Mouse (Mus musculus): ENCODE results near the gene Trem2. TPM values are rescaled to one million over a fixed set of nuclear protein-coding genes. Genes with fewer than 3 reads are reported as not detected.

Gene Trem2
- total RNA-seq, 2 experiments from 2014 or later = 10.5 to 13.0 TPM

DNA sequence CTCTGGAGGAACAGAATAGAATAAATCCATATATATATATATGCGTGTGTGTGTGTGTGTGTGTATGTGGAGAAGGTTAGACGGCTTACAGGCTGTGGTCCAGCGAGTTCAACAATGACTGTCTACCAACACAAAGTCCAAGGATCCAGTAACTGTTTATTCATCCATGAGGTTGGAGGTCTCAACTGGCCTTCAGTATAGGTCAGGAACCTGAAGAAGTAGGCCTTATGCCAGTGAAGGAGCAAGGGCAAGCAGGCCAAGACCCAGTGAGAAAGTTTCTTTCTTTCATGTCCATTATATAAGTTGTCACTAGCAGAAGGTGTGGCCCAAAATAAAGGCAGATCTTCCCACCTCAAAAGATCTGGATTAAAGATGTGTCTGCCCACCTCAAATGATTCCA lies 56.5 kb downstream of the Trem2 start:
- no peak for DNase-seq (ENCODE audit: extremely low spot score in 1 of 2, low spot score in 1 of 2)

Other genes with a start within 250 kb of the Trem2 start
- not detected for gene 9830107B12Rik, start 200.1 kb upstream of the Trem2 start, total RNA-seq (2021)
- not detected for gene A530064D06Rik, start 179.1 kb upstream of the Trem2 start, total RNA-seq (2021)
- not detected for gene Trem1, start 113.6 kb upstream of the Trem2 start, total RNA-seq (2021)
- gene Trem3, start 98.6 kb upstream of the Trem2 start, total RNA-seq (2021) = not detected
- gene Treml4, start 82.1 kb upstream of the Trem2 start, total RNA-seq (2021) = not detected
- gene Treml2, start 46.9 kb upstream of the Trem2 start, total RNA-seq (2021) = under 1 TPM; 0.15 to 0.40 TPM
- gene B430306N03Rik, start 30.3 kb upstream of the Trem2 start, total RNA-seq (2021) = under 1 TPM in 1 of 2 experiments, not detected in 1; 0.12 TPM
- not detected for gene Treml1, start 13.5 kb downstream of the Trem2 start, total RNA-seq (2021)
- gene Nfya, start 63.5 kb downstream of the Trem2 start, total RNA-seq (2021) = 10 to 100 TPM; 26.7 to 27.1 TPM
- 10 to 100 TPM; 10.5 to 13.7 TPM for gene Oard1, start 63.6 kb downstream of the Trem2 start, total RNA-seq (2021)
- gene Apobec2, start 86.5 kb downstream of the Trem2 start, total RNA-seq (2021) = under 1 TPM in 1 of 2 experiments, not detected in 1; 0.20 TPM
- gene Tspo2, start 105.1 kb downstream of the Trem2 start, total RNA-seq (2021) = not detected
- gene Unc5cl, start 108.5 kb downstream of the Trem2 start, total RNA-seq (2021) = under 1 TPM; 0.47 to 0.64 TPM

Data from layer of hippocampus, postnatal 25 days (tissue).